Mouse (Mus musculus): Measurements from ENCODE around the gene Shbg. TPM values are rescaled to one million over a fixed set of nuclear protein-coding genes. Genes with fewer than 3 reads are reported as not detected.

Gene Shbg
- polyA plus RNA-seq, 1 experiment from 2014 or later, result not detected

- peak; percentile 44 for DNase-seq (ENCODE audit: low spot score)
- no peaks in the 10 kb centered on the region for H3K36me3 ChIP-seq (replicated peaks)
- H3K4me1 ChIP-seq, result peaks cover 46% of the 10 kb centered on the region
- peak overlapping the region; percentile 74 for H3K4me3 ChIP-seq
- under 1% methylated on average over 73 of the region's 73 CpGs for WGBS
- peaks cover 40% of the 10 kb centered on the region for H3K27me3 ChIP-seq (replicated peaks; ENCODE audit: low read depth, poor library complexity, severe bottlenecking)
- no peaks in the 10 kb centered on the region for H3K9me3 ChIP-seq
- H3K27ac ChIP-seq (replicated peaks), result peak overlapping the region; percentile 77
Observed at GRCm38 (mm10) chr11:69604795-69605664, 12.7 kb downstream of the Shbg start.

GRCm38 (mm10) chr11:69604347-69604746, 13.4 kb downstream of the Shbg start:
- Histone ChIP-seq H3K27me3 (replicated peaks; ENCODE audit: low read depth, poor library complexity, severe bottlenecking) (peaks cover 40% of the 10 kb centered on the region), H3K4me1 (peaks cover 52% of the 10 kb centered on the region), H3K4me3 (peak overlapping the region; percentile 74), H3K9me3 (no peaks in the 10 kb centered on the region), H3K36me3 (replicated peaks) (no peaks in the 10 kb centered on the region), H3K27ac (replicated peaks) (peak overlapping the region; percentile 77; the same call in 1 of the 2 replicates)
- WGBS, result 53% methylated on average over 3 of the region's 3 CpGs
- DNase-seq (ENCODE audit: low spot score), result no peak

GRCm38 (mm10) chr11:69603516-69603915, 14.2 kb downstream of the Shbg start:
- 68% methylated on average over 8 of the region's 8 CpGs for WGBS
- H3K4me1 ChIP-seq, result peaks cover 56% of the 10 kb centered on the region

GRCm38 (mm10) chr11:69601768-69602167, 15.9 kb downstream of the Shbg start:
- 89% methylated on average over 3 of the region's 3 CpGs for WGBS
- no peak overlapping the region for H3K4me3 ChIP-seq
- peaks cover 56% of the 10 kb centered on the region for H3K4me1 ChIP-seq
- H3K9me3 ChIP-seq, result no peaks in the 10 kb centered on the region
- H3K27ac ChIP-seq (replicated peaks), result no peak overlapping the region
- no peaks in the 10 kb centered on the region for H3K36me3 ChIP-seq (replicated peaks)
- peaks cover 37% of the 10 kb centered on the region for H3K27me3 ChIP-seq (replicated peaks; ENCODE audit: low read depth, poor library complexity, severe bottlenecking)
- DNase-seq (ENCODE audit: low spot score), result no peak

More at GRCm38 (mm10) chr11:69603516-69603915, 14.2 kb downstream of the Shbg start:
- DNase-seq (ENCODE audit: low spot score), result no peak
- Histone ChIP-seq H3K9me3 (no peaks in the 10 kb centered on the region), H3K4me3 (peak overlapping the region; percentile 74; the same call in 1 of the 2 replicates), H3K36me3 (replicated peaks) (no peaks in the 10 kb centered on the region), H3K27me3 (replicated peaks; ENCODE audit: low read depth, poor library complexity, severe bottlenecking) (peaks cover 40% of the 10 kb centered on the region), H3K27ac (replicated peaks) (no peak overlapping the region; the same call in 1 of the 2 replicates)

GRCm38 (mm10) chr11:69600098-69600497, 17.6 kb downstream of the Shbg start:
- Histone ChIP-seq H3K36me3 (replicated peaks) (peaks cover 8% of the 10 kb centered on the region; the same call in 1 of the 2 replicates), H3K27ac (replicated peaks) (peak overlapping the region; percentile 81), H3K4me1 (peaks cover 43% of the 10 kb centered on the region), H3K4me3 (peak overlapping the region; percentile 36), H3K27me3 (replicated peaks; ENCODE audit: low read depth, poor library complexity, severe bottlenecking) (peaks cover 26% of the 10 kb centered on the region), H3K9me3 (no peaks in the 10 kb centered on the region)
- WGBS, result 10% methylated on average over 6 of the region's 6 CpGs
- DNase-seq (ENCODE audit: low spot score), result peak; percentile 74

GRCm38 (mm10) chr11:69599436-69599835, 18.3 kb downstream of the Shbg start:
- H3K36me3 ChIP-seq (replicated peaks), result peaks cover 15% of the 10 kb centered on the region
- peak overlapping the region; percentile 81 for H3K27ac ChIP-seq (replicated peaks)
- H3K4me1 ChIP-seq, result peaks cover 36% of the 10 kb centered on the region
- peaks cover 20% of the 10 kb centered on the region for H3K27me3 ChIP-seq (replicated peaks; ENCODE audit: low read depth, poor library complexity, severe bottlenecking)
- peak overlapping the region; percentile 36 for H3K4me3 ChIP-seq
- 5% methylated on average over 9 of the region's 9 CpGs for WGBS
- no peaks in the 10 kb centered on the region for H3K9me3 ChIP-seq
- no peak for DNase-seq (ENCODE audit: low spot score)

- Histone ChIP-seq H3K9me3 (no peaks in the 10 kb centered on the region), H3K27me3 (replicated peaks; ENCODE audit: low read depth, poor library complexity, severe bottlenecking) (no peaks in the 10 kb centered on the region), H3K36me3 (replicated peaks) (peaks cover 57% of the 10 kb centered on the region), H3K4me1 (peaks cover 8% of the 10 kb centered on the region), H3K4me3 (no peak overlapping the region), H3K27ac (replicated peaks) (no peak overlapping the region)
- no peak for DNase-seq (ENCODE audit: low spot score)
- 96% methylated on average over 6 of the region's 6 CpGs for WGBS
Observed at GRCm38 (mm10) chr11:69594853-69595252, 22.9 kb downstream of the Shbg start.

GRCm38 (mm10) chr11:69592799-69593198, 24.9 kb downstream of the Shbg start:
- Histone ChIP-seq H3K27me3 (replicated peaks; ENCODE audit: low read depth, poor library complexity, severe bottlenecking) (no peaks in the 10 kb centered on the region), H3K36me3 (replicated peaks) (peaks cover 78% of the 10 kb centered on the region), H3K4me3 (no peak overlapping the region), H3K9me3 (no peaks in the 10 kb centered on the region), H3K27ac (replicated peaks) (no peak overlapping the region), H3K4me1 (no peaks in the 10 kb centered on the region)
- no peak for DNase-seq (ENCODE audit: low spot score)
- WGBS, result 86% methylated on average over 4 of the region's 4 CpGs

GRCm38 (mm10) chr11:69591899-69592637, 25.6 kb downstream of the Shbg start:
- no peaks in the 10 kb centered on the region for H3K4me1 ChIP-seq
- H3K27me3 ChIP-seq (replicated peaks; ENCODE audit: low read depth, poor library complexity, severe bottlenecking), result no peaks in the 10 kb centered on the region
- H3K36me3 ChIP-seq (replicated peaks), result peaks cover 85% of the 10 kb centered on the region
- no peak for DNase-seq (ENCODE audit: low spot score)
- H3K27ac ChIP-seq (replicated peaks), result no peak overlapping the region
- no peak overlapping the region for H3K4me3 ChIP-seq
- H3K9me3 ChIP-seq, result no peaks in the 10 kb centered on the region
- 83% methylated on average over 7 of the region's 7 CpGs for WGBS

- DNase-seq (ENCODE audit: low spot score), result no peak
- no peaks in the 10 kb centered on the region for H3K9me3 ChIP-seq
- no peaks in the 10 kb centered on the region for H3K27me3 ChIP-seq (replicated peaks; ENCODE audit: low read depth, poor library complexity, severe bottlenecking)
- H3K4me3 ChIP-seq, result no peak overlapping the region
- no peak overlapping the region for H3K27ac ChIP-seq (replicated peaks)
- H3K4me1 ChIP-seq, result no peaks in the 10 kb centered on the region
- 81% methylated on average over 3 of the region's 3 CpGs for WGBS
- peaks cover 91% of the 10 kb centered on the region for H3K36me3 ChIP-seq (replicated peaks)
Observed at GRCm38 (mm10) chr11:69591424-69591823, 26.3 kb downstream of the Shbg start.

GRCm38 (mm10) chr11:69590622-69591021, 27.1 kb downstream of the Shbg start:
- Histone ChIP-seq H3K4me3 (no peak overlapping the region), H3K4me1 (0 out of 2 replicates have a peak, but pooled peaks cover 7% of the 10 kb centered on the region), H3K36me3 (replicated peaks) (peaks cover 95% of the 10 kb centered on the region), H3K27ac (replicated peaks) (no peak overlapping the region), H3K9me3 (no peaks in the 10 kb centered on the region), H3K27me3 (replicated peaks; ENCODE audit: low read depth, poor library complexity, severe bottlenecking) (no peaks in the 10 kb centered on the region)
- WGBS, result 94% methylated on average over 8 of the region's 8 CpGs
- no peak for DNase-seq (ENCODE audit: low spot score)

GRCm38 (mm10) chr11:69589207-69589834, 28.4 kb downstream of the Shbg start:
- H3K9me3 ChIP-seq, result no peaks in the 10 kb centered on the region
- peaks cover 91% of the 10 kb centered on the region for H3K36me3 ChIP-seq (replicated peaks)
- H3K27me3 ChIP-seq (replicated peaks; ENCODE audit: low read depth, poor library complexity, severe bottlenecking), result no peaks in the 10 kb centered on the region
- no peak overlapping the region for H3K4me3 ChIP-seq
- DNase-seq (ENCODE audit: low spot score), result no peak
- WGBS, result 91% methylated on average over 22 of the region's 22 CpGs
- H3K27ac ChIP-seq (replicated peaks), result no peak overlapping the region
- H3K4me1 ChIP-seq, result 0 out of 2 replicates have a peak, but pooled peaks cover 7% of the 10 kb centered on the region
